Mouse (Mus musculus): ENCODE measurements around the gene 1700025C18Rik. TPM values are rescaled to one million over a fixed set of nuclear protein-coding genes. Genes with fewer than 3 reads are reported as not detected.

Gene 1700025C18Rik
- polyA plus RNA-seq, 1 experiment from 2014 or later = not detected

DNA sequence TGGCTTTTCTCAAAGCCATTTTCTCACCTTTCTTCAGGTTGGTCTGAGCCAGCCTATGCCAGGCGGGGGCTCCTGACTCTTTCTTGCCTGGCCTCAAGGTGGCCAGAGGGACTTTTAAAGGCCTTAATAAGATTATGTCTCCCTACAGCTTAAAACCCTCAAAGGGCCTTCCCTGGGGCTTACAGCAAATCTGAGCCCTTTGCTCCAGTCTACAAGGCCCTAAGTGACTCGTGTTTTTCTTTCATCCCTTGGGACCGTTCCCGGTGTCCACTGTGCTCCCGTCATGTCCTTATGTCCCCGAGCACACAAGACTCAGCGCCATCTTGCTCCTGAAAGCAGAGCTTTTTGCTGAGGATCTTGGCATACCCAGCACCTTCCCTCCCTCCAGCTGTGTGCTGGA, 9.3 kb downstream of the 1700025C18Rik start:
- H3K4me3 ChIP-seq (ENCODE audit: low read length) = no peak overlapping the region
- ATAC-seq (ENCODE audit: low FRiP score, low TSS enrichment) = no peak
- H3K9me3 ChIP-seq (ENCODE audit: low read length) = no peaks in the 10 kb centered on the region
- 35% methylated on average over 7 of the region's 7 CpGs for WGBS
- no peaks in the 10 kb centered on the region for H3K36me3 ChIP-seq (ENCODE audit: insufficient read depth, low read length)
- no peak overlapping the region for H3K4me2 ChIP-seq (replicated peaks; ENCODE audit: low read depth, low read length)
- H3K4me1 ChIP-seq (ENCODE audit: insufficient read depth, low read length) = no peaks in the 10 kb centered on the region
- no peak overlapping the region for H3K9ac ChIP-seq (replicated peaks; ENCODE audit: low read length)
- H3K27ac ChIP-seq (ENCODE audit: low read length) = no peak overlapping the region
- H3K27me3 ChIP-seq (ENCODE audit: insufficient read depth, low read length) = peaks cover 59% of the 10 kb centered on the region

DNA sequence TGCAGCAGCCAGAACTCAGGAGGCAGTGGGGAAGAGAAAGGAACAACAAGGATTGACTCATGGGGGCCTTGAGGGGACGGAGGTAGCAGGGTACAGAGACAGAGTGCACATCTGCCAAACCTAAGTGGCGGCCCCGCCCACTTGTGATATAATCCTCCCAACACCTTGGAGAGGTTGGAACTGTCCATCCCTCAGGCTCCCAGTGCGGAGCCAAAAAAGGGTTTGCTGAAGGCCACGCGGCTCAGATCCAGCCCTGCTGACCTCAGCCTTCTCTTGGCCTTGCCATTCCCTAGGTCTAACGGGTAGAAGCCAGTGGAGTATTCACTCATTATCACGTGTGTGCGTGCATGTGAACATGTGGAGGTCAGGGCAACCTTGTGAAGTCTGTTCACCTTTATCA, 9.9 kb downstream of the 1700025C18Rik start:
- Histone ChIP-seq H3K27ac (ENCODE audit: low read length) (no peak overlapping the region), H3K4me3 (ENCODE audit: low read length) (no peak overlapping the region), H3K9me3 (ENCODE audit: low read length) (no peaks in the 10 kb centered on the region), H3K27me3 (ENCODE audit: insufficient read depth, low read length) (peaks cover 65% of the 10 kb centered on the region), H3K36me3 (ENCODE audit: insufficient read depth, low read length) (no peaks in the 10 kb centered on the region), H3K4me2 (replicated peaks; ENCODE audit: low read depth, low read length) (no peak overlapping the region), H3K9ac (replicated peaks; ENCODE audit: low read length) (no peak overlapping the region), H3K4me1 (ENCODE audit: insufficient read depth, low read length) (no peaks in the 10 kb centered on the region)
- no peak for ATAC-seq (ENCODE audit: low FRiP score, low TSS enrichment)
- WGBS = 23% methylated on average over 9 of the region's 9 CpGs

DNA sequence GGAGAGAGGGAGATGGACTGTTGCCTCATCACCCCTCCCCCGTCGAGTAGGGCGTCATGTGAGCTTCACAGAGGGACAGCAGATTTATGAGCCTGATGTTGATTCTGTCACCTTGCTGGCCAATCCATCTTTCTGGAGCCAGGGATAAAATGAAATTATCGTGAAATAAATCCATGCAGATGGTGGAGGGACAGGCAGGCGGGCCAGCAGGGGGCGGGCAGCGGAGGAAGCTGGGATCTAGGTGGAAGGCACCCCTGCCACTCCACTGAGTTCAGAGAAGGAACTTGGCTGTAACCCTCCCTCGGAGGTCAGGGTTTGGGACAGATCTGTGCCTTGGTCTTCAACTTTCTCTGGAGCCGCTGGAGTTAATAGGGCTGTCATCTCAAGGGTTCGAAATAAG, 11.9 kb downstream of the 1700025C18Rik start:
- no peak for ATAC-seq (ENCODE audit: low FRiP score, low TSS enrichment)
- H3K4me3 ChIP-seq (ENCODE audit: low read length) = no peak overlapping the region
- WGBS = 14% methylated on average over 10 of the region's 10 CpGs
- no peaks in the 10 kb centered on the region for H3K9me3 ChIP-seq (ENCODE audit: low read length)
- H3K27ac ChIP-seq (ENCODE audit: low read length) = no peak overlapping the region
- H3K9ac ChIP-seq (replicated peaks; ENCODE audit: low read length) = no peak overlapping the region
- H3K36me3 ChIP-seq (ENCODE audit: insufficient read depth, low read length) = no peaks in the 10 kb centered on the region
- H3K27me3 ChIP-seq (ENCODE audit: insufficient read depth, low read length) = peaks cover 74% of the 10 kb centered on the region
- H3K4me2 ChIP-seq (replicated peaks; ENCODE audit: low read depth, low read length) = no peak overlapping the region
- no peaks in the 10 kb centered on the region for H3K4me1 ChIP-seq (ENCODE audit: insufficient read depth, low read length)

DNA sequence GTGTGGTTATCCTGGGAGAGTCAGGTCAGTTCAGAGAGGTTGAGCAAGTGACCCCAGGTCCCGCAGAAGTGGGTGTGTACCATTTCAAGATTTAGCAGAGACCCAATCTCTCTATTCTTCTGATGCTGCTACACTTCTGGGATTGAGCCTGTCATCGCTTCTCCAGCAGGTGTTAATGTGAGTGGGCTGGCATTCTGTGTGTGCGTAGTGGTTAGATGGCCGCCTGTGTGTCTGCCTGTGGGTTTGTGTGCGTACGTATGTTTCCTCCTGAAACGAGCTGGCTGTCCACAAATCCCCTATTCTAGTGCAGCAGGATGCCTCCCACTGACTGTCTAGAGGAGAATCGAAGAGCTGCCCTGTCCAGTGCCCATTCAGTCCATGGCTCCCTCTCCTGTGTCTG, 12.5 kb downstream of the 1700025C18Rik start:
- Histone ChIP-seq H3K27me3 (ENCODE audit: insufficient read depth, low read length) (peaks cover 79% of the 10 kb centered on the region), H3K4me3 (ENCODE audit: low read length) (no peak overlapping the region), H3K9ac (replicated peaks; ENCODE audit: low read length) (no peak overlapping the region), H3K27ac (ENCODE audit: low read length) (no peak overlapping the region), H3K9me3 (ENCODE audit: low read length) (no peaks in the 10 kb centered on the region), H3K4me1 (ENCODE audit: insufficient read depth, low read length) (no peaks in the 10 kb centered on the region), H3K36me3 (ENCODE audit: insufficient read depth, low read length) (no peaks in the 10 kb centered on the region), H3K4me2 (replicated peaks; ENCODE audit: low read depth, low read length) (no peak overlapping the region)
- no peak for ATAC-seq (ENCODE audit: low FRiP score, low TSS enrichment)
- WGBS = 64% methylated on average over 8 of the region's 8 CpGs

DNA sequence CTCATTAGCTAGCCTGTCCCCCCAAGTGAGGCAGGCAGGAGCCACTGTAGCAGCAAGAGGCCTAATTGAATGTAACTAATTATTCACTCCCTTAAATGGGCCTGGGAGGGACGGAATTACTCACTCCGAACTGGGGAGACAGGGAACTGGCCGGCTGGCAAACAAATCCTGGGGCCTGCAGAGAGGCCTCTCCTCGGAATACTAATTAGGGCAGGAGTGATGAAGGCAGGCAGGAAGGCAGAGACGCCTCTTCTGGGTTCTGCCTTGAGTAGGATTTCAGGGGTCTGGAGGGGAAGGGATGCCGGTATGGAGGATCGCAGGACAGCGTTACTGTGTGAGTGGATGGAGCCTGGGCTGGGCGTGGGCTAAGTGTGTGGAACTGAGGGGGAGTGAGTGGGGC, 13.5 kb downstream of the 1700025C18Rik start:
- no peaks in the 10 kb centered on the region for H3K9me3 ChIP-seq (ENCODE audit: low read length)
- no peak overlapping the region for H3K9ac ChIP-seq (replicated peaks; ENCODE audit: low read length)
- H3K27ac ChIP-seq (ENCODE audit: low read length) = no peak overlapping the region
- no peak for ATAC-seq (ENCODE audit: low FRiP score, low TSS enrichment)
- H3K4me2 ChIP-seq (replicated peaks; ENCODE audit: low read depth, low read length) = no peak overlapping the region
- H3K4me1 ChIP-seq (ENCODE audit: insufficient read depth, low read length) = no peaks in the 10 kb centered on the region
- H3K36me3 ChIP-seq (ENCODE audit: insufficient read depth, low read length) = no peaks in the 10 kb centered on the region
- 7% methylated on average over 9 of the region's 9 CpGs for whole genome bisulfite sequencing
- no peak overlapping the region for H3K4me3 ChIP-seq (ENCODE audit: low read length)
- H3K27me3 ChIP-seq (ENCODE audit: insufficient read depth, low read length) = peaks cover 85% of the 10 kb centered on the region

DNA sequence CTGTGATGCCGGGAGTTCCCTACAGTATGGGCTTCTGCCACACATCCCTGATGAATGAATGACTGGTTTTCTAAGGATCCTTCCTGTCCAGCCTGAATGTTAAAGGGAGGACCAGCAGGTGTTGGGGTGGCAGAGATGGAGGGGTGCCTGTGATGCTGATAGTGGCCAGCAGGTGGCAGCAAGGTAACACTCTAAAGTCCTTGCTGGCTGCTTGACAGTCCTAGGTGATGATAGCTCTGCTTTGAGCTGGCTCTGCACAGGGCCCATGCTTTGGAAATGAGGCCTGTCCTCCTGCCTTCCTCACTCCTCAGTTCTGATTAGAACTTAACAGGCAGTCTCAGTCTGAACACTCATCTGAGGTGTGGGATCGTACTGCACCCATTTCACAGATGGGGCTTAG, 15.6 kb downstream of the 1700025C18Rik start:
- WGBS = 44% methylated on average over 2 of the region's 2 CpGs
- Histone ChIP-seq H3K36me3 (ENCODE audit: insufficient read depth, low read length) (no peaks in the 10 kb centered on the region), H3K4me2 (replicated peaks; ENCODE audit: low read depth, low read length) (no peak overlapping the region), H3K27me3 (ENCODE audit: insufficient read depth, low read length) (peaks cover 81% of the 10 kb centered on the region), H3K9me3 (ENCODE audit: low read length) (no peaks in the 10 kb centered on the region), H3K27ac (ENCODE audit: low read length) (no peak overlapping the region), H3K4me1 (ENCODE audit: insufficient read depth, low read length) (peaks cover 3% of the 10 kb centered on the region; the same call in 1 of the 2 replicates), H3K4me3 (ENCODE audit: low read length) (no peak overlapping the region), H3K9ac (replicated peaks; ENCODE audit: low read length) (no peak overlapping the region)
- ATAC-seq (ENCODE audit: low FRiP score, low TSS enrichment) = peak; percentile 43; the same call in 1 of the 2 replicates

DNA sequence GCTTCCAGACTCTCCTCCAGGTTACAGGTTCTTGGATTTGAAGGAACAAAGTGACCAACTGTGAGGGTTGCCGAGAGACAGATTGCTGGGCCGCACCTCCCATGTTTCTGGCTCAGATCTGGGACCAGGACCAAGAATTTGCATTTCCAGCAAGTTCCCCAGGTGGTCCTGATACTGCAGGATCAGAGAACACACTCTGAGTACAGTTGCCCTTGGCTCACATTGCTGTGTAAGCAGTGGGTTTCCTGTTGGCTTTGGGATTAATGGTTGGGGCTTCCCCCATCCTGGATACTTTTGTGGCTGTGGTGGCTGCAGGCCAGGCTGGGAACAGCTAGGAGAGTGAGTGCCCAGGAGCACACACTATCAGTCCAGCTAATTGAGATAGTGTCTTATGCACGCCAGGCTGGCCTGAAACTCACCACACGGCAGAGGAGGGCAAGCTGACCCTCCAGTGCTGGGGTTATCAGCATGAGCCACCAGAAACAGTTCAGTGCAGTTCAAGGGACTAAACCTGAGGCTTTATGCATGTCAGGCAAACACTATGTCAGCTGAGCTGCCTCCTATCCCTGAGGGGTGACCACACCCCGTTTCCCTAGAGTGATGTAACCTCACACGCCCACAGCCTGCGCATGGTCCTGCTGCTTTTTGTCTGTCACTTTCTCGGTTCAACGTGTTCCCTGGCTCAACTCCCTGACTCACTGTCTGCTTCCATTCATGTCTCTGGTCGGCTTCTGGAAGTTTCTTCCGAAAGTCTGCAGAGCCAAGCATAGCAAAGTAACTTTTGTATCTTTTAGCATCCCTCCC, 16.3 kb downstream of the 1700025C18Rik start:
- H3K36me3 ChIP-seq (ENCODE audit: insufficient read depth, low read length) = no peaks in the 10 kb centered on the region
- ATAC-seq (ENCODE audit: low FRiP score, low TSS enrichment) = no peak
- H3K27ac ChIP-seq (ENCODE audit: low read length) = no peak overlapping the region
- H3K4me3 ChIP-seq (ENCODE audit: low read length) = no peak overlapping the region
- peaks cover 75% of the 10 kb centered on the region for H3K27me3 ChIP-seq (ENCODE audit: insufficient read depth, low read length)
- H3K9ac ChIP-seq (replicated peaks; ENCODE audit: low read length) = no peak overlapping the region
- WGBS = 48% methylated on average over 11 of the region's 11 CpGs
- peaks cover 3% of the 10 kb centered on the region; the same call in 1 of the 2 replicates for H3K4me1 ChIP-seq (ENCODE audit: insufficient read depth, low read length)
- H3K4me2 ChIP-seq (replicated peaks; ENCODE audit: low read depth, low read length) = no peak overlapping the region
- H3K9me3 ChIP-seq (ENCODE audit: low read length) = no peaks in the 10 kb centered on the region

DNA sequence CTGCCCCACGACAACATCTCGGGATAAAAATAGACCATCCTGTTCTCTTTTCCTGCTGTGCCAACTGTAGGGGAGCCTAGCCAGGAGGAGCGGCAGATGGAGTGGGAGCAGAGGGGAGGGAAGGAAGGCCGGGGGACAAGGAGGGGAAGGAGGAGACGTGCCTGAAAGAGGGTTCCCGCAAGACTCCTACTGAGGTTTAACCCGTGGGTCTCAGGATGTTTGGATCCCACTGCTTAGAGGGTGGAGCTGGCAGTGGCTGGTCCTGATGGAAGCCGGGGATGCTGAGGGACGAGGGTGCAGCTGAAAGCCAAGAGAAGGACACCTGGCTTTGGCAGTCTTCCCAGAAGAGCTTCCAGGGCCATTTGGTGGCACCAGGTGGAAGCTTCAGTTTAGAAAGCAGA, 17.2 kb downstream of the 1700025C18Rik start:
- no peak overlapping the region for H3K4me2 ChIP-seq (replicated peaks; ENCODE audit: low read depth, low read length)
- no peaks in the 10 kb centered on the region for H3K36me3 ChIP-seq (ENCODE audit: insufficient read depth, low read length)
- H3K9ac ChIP-seq (replicated peaks; ENCODE audit: low read length) = no peak overlapping the region
- H3K27me3 ChIP-seq (ENCODE audit: insufficient read depth, low read length) = peaks cover 66% of the 10 kb centered on the region
- ATAC-seq (ENCODE audit: low FRiP score, low TSS enrichment) = no peak
- WGBS = 13% methylated on average over 9 of the region's 9 CpGs
- no peaks in the 10 kb centered on the region for H3K9me3 ChIP-seq (ENCODE audit: low read length)
- peaks cover 3% of the 10 kb centered on the region; the same call in 1 of the 2 replicates for H3K4me1 ChIP-seq (ENCODE audit: insufficient read depth, low read length)
- no peak overlapping the region for H3K27ac ChIP-seq (ENCODE audit: low read length)
- H3K4me3 ChIP-seq (ENCODE audit: low read length) = no peak overlapping the region

DNA sequence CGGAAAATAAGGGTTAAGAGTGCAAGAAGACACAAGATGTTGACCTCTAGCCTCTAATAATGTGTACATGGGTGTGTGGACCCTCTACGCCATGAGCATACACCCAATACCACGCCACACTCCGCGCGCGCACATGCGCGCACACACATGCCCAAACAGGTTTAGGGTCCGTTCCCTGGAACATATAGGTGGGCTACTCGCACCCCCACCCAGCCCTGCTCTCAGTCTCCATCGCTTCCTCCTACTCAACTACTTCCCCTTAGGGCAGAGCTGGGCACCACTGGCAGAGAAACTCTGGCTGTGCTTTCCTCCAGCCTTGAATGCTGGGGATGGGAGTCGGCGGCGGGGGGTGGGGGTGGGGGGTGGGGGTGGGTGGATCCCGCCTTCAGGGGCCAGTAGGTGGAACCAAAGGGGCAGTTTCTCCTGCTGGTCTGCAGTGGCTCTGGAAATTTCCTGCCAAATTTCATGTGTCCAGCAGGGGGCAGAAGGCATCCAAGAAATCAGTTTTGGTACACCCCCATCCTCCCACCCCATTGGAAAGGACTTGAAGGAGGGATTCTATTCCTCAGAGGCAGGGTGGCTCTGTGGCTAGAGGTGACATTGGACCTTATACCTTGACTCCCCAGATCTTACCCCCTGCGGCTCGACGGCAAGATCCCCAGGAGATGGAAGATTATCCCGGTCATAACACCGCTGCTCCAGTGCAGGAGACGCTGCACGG, 20.3 kb downstream of the 1700025C18Rik start:
- 0 out of 2 replicates have a peak overlapping the region, but pooled peaks have one; percentile 15 for H3K4me2 ChIP-seq (replicated peaks; ENCODE audit: low read depth, low read length)
- H3K4me1 ChIP-seq (ENCODE audit: insufficient read depth, low read length) = peaks cover 3% of the 10 kb centered on the region; the same call in 1 of the 2 replicates
- H3K36me3 ChIP-seq (ENCODE audit: insufficient read depth, low read length) = no peaks in the 10 kb centered on the region
- no peak overlapping the region for H3K9ac ChIP-seq (replicated peaks; ENCODE audit: low read length)
- H3K27ac ChIP-seq (ENCODE audit: low read length) = no peak overlapping the region
- H3K27me3 ChIP-seq (ENCODE audit: insufficient read depth, low read length) = peaks cover 35% of the 10 kb centered on the region
- H3K4me3 ChIP-seq (ENCODE audit: low read length) = no peak overlapping the region
- ATAC-seq (ENCODE audit: low FRiP score, low TSS enrichment) = 0 out of 2 replicates have a peak, but pooled peaks have one; percentile 24
- WGBS = 21% methylated on average over 23 of the region's 23 CpGs
- no peaks in the 10 kb centered on the region for H3K9me3 ChIP-seq (ENCODE audit: low read length)

DNA sequence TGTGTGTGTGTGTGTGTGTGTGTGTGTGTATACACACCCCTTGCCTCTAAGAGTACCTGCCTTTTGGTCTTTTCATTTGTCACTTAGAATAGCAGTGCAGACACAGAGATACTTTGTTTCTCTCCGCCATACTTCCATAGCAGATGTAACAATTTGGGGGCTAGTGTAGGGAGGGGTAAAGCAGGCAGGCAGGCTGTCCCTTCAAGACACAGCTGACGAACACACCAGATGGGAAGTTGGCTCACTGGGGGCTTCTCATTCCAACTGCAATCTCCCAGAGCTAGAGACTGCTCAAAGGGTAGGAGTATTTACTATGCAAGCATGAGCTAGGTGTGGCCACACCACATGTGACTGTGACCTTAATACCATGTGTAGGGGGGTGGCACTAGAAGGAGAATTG, 21.7 kb downstream of the 1700025C18Rik start:
- H3K4me1 ChIP-seq (ENCODE audit: insufficient read depth, low read length) = peaks cover 3% of the 10 kb centered on the region; the same call in 1 of the 2 replicates
- no peaks in the 10 kb centered on the region for H3K9me3 ChIP-seq (ENCODE audit: low read length)
- no peaks in the 10 kb centered on the region for H3K36me3 ChIP-seq (ENCODE audit: insufficient read depth, low read length)
- H3K9ac ChIP-seq (replicated peaks; ENCODE audit: low read length) = no peak overlapping the region
- no peak overlapping the region for H3K4me3 ChIP-seq (ENCODE audit: low read length)
- no peak overlapping the region for H3K27ac ChIP-seq (ENCODE audit: low read length)
- H3K4me2 ChIP-seq (replicated peaks; ENCODE audit: low read depth, low read length) = no peak overlapping the region
- peaks cover 25% of the 10 kb centered on the region for H3K27me3 ChIP-seq (ENCODE audit: insufficient read depth, low read length)
- WGBS = 83% methylated on average over 2 of the region's 2 CpGs
- no peak for ATAC-seq (ENCODE audit: low FRiP score, low TSS enrichment)
